Mouse (Mus musculus): ENCODE measurements around the gene Clec12a. TPM values are rescaled to one million over a fixed set of nuclear protein-coding genes. Genes with fewer than 3 reads are reported as not detected.

Clec12a gene
- polyA plus RNA-seq, 1 experiment: 0.61 TPM

- H3K27ac ChIP-seq (ENCODE audit: insufficient read depth, low read length): no peak overlapping the region
- no peaks in the 10 kb centered on the region for H3K4me1 ChIP-seq (ENCODE audit: control insufficient read depth, insufficient read depth, low read length)
- H3K4me3 ChIP-seq (ENCODE audit: insufficient read depth, low read length): no peak overlapping the region
- TF ChIP-seq POLR2A (IDR thresholded peaks at IDR 0.05; ENCODE audit: low read depth, low read length): no peak
- TF ChIP-seq CTCF (IDR thresholded peaks at IDR 0.05; ENCODE audit: borderline replicate concordance, insufficient read depth, low read length): no peak
These were observed 27.1 kb downstream of the Clec12a start for GRCm38 (mm10) chr6:129369374-129370132.

- H3K4me1 ChIP-seq (ENCODE audit: control insufficient read depth, insufficient read depth, low read length): no peaks in the 10 kb centered on the region
- TF ChIP-seq CTCF (IDR thresholded peaks at IDR 0.05; ENCODE audit: borderline replicate concordance, insufficient read depth, low read length) (no peak), POLR2A (IDR thresholded peaks at IDR 0.05; ENCODE audit: low read depth, low read length) (no peak)
These were observed 32.5 kb downstream of the Clec12a start for GRCm38 (mm10) chr6:129374937-129375471.

GRCm38 (mm10) chr6:129380454-129380853 is 38.0 kb downstream of the Clec12a start:
- no peak overlapping the region for H3K4me3 ChIP-seq (ENCODE audit: insufficient read depth, low read length)
- no peak for TF ChIP-seq CTCF (IDR thresholded peaks at IDR 0.05; ENCODE audit: borderline replicate concordance, insufficient read depth, low read length)
- TF ChIP-seq POLR2A (IDR thresholded peaks at IDR 0.05; ENCODE audit: low read depth, low read length): no peak
- no peak overlapping the region for H3K27ac ChIP-seq (ENCODE audit: insufficient read depth, low read length)
- no peaks in the 10 kb centered on the region for H3K4me1 ChIP-seq (ENCODE audit: control insufficient read depth, insufficient read depth, low read length)

More at GRCm38 (mm10) chr6:129374937-129375471, 32.5 kb downstream of the Clec12a start:
- Histone ChIP-seq H3K27ac (ENCODE audit: insufficient read depth, low read length) (no peak overlapping the region), H3K4me3 (ENCODE audit: insufficient read depth, low read length) (no peak overlapping the region)

DNA sequence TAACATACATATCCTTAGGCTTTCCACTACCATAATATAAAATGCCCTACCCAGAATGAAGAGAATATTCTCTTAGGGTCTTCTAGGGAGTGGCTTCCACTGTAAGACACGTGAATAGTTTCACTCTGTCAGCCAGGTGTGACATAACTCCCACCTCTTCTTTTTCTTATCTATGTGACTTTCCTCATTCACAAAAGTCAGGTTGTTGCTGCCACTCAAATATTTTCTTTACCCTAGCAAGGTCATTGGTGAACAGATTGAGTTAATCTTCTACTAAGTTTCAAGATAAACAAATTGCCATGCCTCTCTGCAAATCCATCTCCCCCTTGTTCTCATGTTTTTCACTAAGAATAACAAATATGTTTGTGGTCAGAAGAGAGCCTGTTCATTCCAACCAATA is 39.2 kb downstream of the Clec12a start:
- Histone ChIP-seq H3K4me1 (ENCODE audit: control insufficient read depth, insufficient read depth, low read length) (no peaks in the 10 kb centered on the region), H3K4me3 (ENCODE audit: insufficient read depth, low read length) (no peak overlapping the region), H3K27ac (ENCODE audit: insufficient read depth, low read length) (no peak overlapping the region)
- TF ChIP-seq CTCF (IDR thresholded peaks at IDR 0.05; ENCODE audit: borderline replicate concordance, insufficient read depth, low read length): no peak
- no peak for TF ChIP-seq POLR2A (IDR thresholded peaks at IDR 0.05; ENCODE audit: low read depth, low read length)

DNA sequence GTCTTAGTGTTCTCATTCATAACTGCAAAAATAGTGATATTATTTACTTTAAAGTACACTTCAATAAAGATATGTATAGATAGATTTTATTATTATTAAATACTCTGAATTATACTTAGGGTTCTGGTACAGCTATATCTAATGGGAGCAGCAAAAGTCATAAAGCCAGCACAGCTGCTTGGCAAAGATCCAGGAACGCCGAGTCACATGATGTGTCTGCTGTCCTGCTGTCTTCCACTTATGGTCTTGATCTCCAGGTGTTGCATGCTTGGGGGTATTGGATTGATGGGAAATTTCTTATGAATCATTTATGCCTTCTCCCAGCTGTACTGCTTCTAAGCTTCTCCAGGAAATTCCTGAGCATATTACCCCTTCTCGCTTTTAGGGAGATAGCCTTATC is 41.0 kb downstream of the Clec12a start:
- Histone ChIP-seq H3K27ac (ENCODE audit: insufficient read depth, low read length) (no peak overlapping the region), H3K4me3 (ENCODE audit: insufficient read depth, low read length) (no peak overlapping the region), H3K4me1 (ENCODE audit: control insufficient read depth, insufficient read depth, low read length) (no peaks in the 10 kb centered on the region)
- TF ChIP-seq POLR2A (IDR thresholded peaks at IDR 0.05; ENCODE audit: low read depth, low read length): no peak
- no peak for TF ChIP-seq CTCF (IDR thresholded peaks at IDR 0.05; ENCODE audit: borderline replicate concordance, insufficient read depth, low read length)

GRCm38 (mm10) chr6:129385000-129385399 is 42.5 kb downstream of the Clec12a start:
- Histone ChIP-seq H3K4me3 (ENCODE audit: insufficient read depth, low read length) (no peak overlapping the region), H3K4me1 (ENCODE audit: control insufficient read depth, insufficient read depth, low read length) (no peaks in the 10 kb centered on the region), H3K27ac (ENCODE audit: insufficient read depth, low read length) (no peak overlapping the region)
- no peak for TF ChIP-seq CTCF (IDR thresholded peaks at IDR 0.05; ENCODE audit: borderline replicate concordance, insufficient read depth, low read length)
- no peak for TF ChIP-seq POLR2A (IDR thresholded peaks at IDR 0.05; ENCODE audit: low read depth, low read length)

DNA sequence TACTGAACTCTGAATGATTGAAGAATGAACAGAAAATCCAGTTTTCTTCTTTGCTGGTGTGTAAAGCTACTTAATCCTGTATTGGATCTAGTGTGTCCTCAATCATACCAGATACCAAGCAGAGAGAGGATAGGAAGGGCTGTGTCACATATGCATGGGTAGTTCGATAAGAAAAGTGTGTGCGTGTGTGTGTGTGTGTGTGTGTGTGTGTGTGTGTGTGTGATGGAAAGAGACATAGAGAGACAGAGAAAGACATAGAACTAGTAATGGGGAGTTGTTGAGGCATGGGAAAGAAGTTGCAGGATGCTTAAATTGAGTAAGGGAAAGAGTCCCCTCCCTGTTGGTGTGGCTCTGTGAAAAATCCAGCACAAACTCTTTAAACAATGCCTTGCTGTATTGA is 43.3 kb downstream of the Clec12a start, which contains the start of gene Clec12b:
Gene Clec12b (minus strand): TSS at position 101 of the 400 bp plus-strand sequence.
- no peak within 1 kb of the TSS for H3K27ac ChIP-seq (ENCODE audit: insufficient read depth, low read length)
- H3K4me1 ChIP-seq (ENCODE audit: control insufficient read depth, insufficient read depth, low read length): no peaks in the 10 kb centered on the region
- H3K4me3 ChIP-seq (ENCODE audit: insufficient read depth, low read length): no peak within 1 kb of the TSS
- no peak for TF ChIP-seq CTCF (IDR thresholded peaks at IDR 0.05; ENCODE audit: borderline replicate concordance, insufficient read depth, low read length)
- no peak for TF ChIP-seq POLR2A (IDR thresholded peaks at IDR 0.05; ENCODE audit: low read depth, low read length)

DNA sequence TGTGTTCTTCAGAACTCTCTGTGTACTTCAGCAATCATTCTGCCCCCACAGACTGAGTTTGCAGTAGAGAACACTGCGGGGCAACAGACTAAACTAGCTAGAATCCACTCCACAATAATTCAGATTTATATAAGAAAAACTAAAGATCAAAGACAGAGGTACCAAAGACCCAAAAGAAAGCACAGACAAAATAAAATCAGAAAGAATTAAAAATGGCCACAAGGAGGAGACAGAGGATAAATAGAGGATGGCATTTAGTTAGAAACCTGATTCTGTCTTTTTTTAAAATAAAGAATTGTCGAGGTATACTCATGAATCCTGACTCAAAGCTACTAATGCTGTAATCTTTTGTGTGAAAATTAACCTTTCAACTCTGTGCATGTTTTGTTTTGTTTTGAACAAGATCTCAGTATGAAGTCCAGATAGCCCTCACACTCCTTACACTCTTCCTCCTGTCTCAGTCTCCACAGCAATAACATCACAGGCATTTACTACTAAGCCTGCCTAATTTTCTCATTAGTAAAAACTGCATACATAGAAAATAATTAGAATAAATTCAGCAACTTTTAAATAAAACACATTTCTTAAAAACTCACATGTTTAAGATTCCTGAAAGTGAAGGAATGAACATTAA is 50.7 kb downstream of the Clec12a start:
- no peak for TF ChIP-seq CTCF (IDR thresholded peaks at IDR 0.05; ENCODE audit: borderline replicate concordance, insufficient read depth, low read length)
- TF ChIP-seq POLR2A (IDR thresholded peaks at IDR 0.05; ENCODE audit: low read depth, low read length): no peak
- no peak overlapping the region for H3K4me3 ChIP-seq (ENCODE audit: insufficient read depth, low read length)
- no peaks in the 10 kb centered on the region for H3K4me1 ChIP-seq (ENCODE audit: control insufficient read depth, insufficient read depth, low read length)
- H3K27ac ChIP-seq (ENCODE audit: insufficient read depth, low read length): no peak overlapping the region

DNA sequence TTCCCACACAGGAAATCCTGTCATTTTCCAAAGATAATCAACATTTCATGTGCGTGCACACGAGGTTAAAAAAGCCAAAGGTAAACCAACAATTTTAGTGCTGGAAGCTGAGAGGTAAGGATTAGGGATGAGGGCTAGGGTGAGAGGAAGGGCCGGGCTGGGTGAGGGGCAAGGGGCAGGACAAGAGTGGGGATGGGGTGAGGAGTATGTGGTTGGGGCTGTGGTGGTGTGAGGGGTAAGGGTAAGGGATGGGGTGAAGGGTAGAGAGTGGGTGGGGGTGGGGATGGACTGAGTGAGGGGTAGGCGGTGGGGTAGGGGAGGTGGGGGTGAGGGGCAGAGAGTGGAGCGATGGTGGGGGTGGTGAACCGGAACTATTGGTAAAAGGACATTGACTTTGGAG is 51.2 kb downstream of the Clec12a start:
- Histone ChIP-seq H3K4me1 (ENCODE audit: control insufficient read depth, insufficient read depth, low read length) (no peaks in the 10 kb centered on the region), H3K27ac (ENCODE audit: insufficient read depth, low read length) (no peak overlapping the region), H3K4me3 (ENCODE audit: insufficient read depth, low read length) (no peak overlapping the region)
- TF ChIP-seq POLR2A (IDR thresholded peaks at IDR 0.05; ENCODE audit: low read depth, low read length) (no peak), CTCF (IDR thresholded peaks at IDR 0.05; ENCODE audit: borderline replicate concordance, insufficient read depth, low read length) (no peak)

- no peak within 1 kb of the TSS for H3K4me3 ChIP-seq (ENCODE audit: insufficient read depth, low read length)
- no peak for TF ChIP-seq CTCF (IDR thresholded peaks at IDR 0.05; ENCODE audit: borderline replicate concordance, insufficient read depth, low read length)
- TF ChIP-seq POLR2A (IDR thresholded peaks at IDR 0.05; ENCODE audit: low read depth, low read length): no peak
- no peaks in the 10 kb centered on the region for H3K4me1 ChIP-seq (ENCODE audit: control insufficient read depth, insufficient read depth, low read length)
- no peak within 1 kb of the TSS for H3K27ac ChIP-seq (ENCODE audit: insufficient read depth, low read length)
These were observed 54.5 kb downstream of the Clec12a start, which contains the start of gene Clec1b for GRCm38 (mm10) chr6:129396997-129397396. Gene Clec1b (plus strand): TSS chr6:129397297.
